Mouse (Mus musculus) heart, postnatal 36 days (tissue): ENCODE measurements around the gene Rnf43. TPM values are rescaled to one million over a fixed set of nuclear protein-coding genes. Genes with fewer than 3 reads are reported as not detected.

Experiments used
- DNase-seq, 2 experiments: peaks; one replicate each; pipeline ENCODE4 v3.0.0; 2021 to 2022
- intact Hi-C: fragments of 180-260 bp; cut with DNase I; formaldehyde crosslinking; loops from one replicate; pipeline ENCODE4 v1.15.1; 2025
- microRNA-seq, 2 experiments: library from miRNA; unstranded; fragments of <30 nt; microRNA quantifications; one replicate each; pipeline ENCODE4 v1.2.0; 2021; ENCODE audit warnings: borderline number of aligned reads in 2 of 2
- total RNA-seq, 2 experiments: library from RNA; stranded (reverse); gene quantifications; 2 replicates each; pipeline ENCODE4 v1.2.3; 2021

The Rnf43 gene
- total RNA-seq, 2 experiments from 2014 or later: 0.24 to 0.47 TPM

GRCm38 (mm10) chr11:87780130-87780529, 117.6 kb downstream of the Rnf43 start:
- intact Hi-C loops: no loop called here
- no peak for DNase-seq

Small RNAs within 50 kb of the gene (microRNA-seq; reads per million reads assigned to microRNA genes)
- gene Mir142 (0 reads per million in 2 experiments), gene Mir142b (0 reads per million in 2 experiments)

Other genes starting within 250 kb of the Rnf43 start
- not detected for gene Gm11492, start 96.1 kb upstream of the Rnf43 start, total RNA-seq
- gene Sept4, start 93.8 kb upstream of the Rnf43 start, total RNA-seq: 10 to 100 TPM; 41.8 to 45.8 TPM
- 10 to 100 TPM; 18.8 to 27.1 TPM for gene Mtmr4, start 70.6 kb upstream of the Rnf43 start, total RNA-seq
- gene Hsf5, start 45.6 kb upstream of the Rnf43 start, total RNA-seq: not detected
- 10 to 100 TPM; 46.5 to 55.3 TPM for gene Supt4a, start 74.8 kb downstream of the Rnf43 start, total RNA-seq
- gene Tspoap1, start 97.8 kb downstream of the Rnf43 start, total RNA-seq: under 1 TPM in 1 of 2 experiments, not detected in 1; 0.08 TPM
- gene Mpo, start 130.9 kb downstream of the Rnf43 start, total RNA-seq: not detected
- gene Lpo, start 165.6 kb downstream of the Rnf43 start, total RNA-seq: not detected
- 1 to 10 TPM; 1.9 to 3.1 TPM for gene Mks1, start 190.5 kb downstream of the Rnf43 start, total RNA-seq
- not detected for gene Epx, start 212.8 kb downstream of the Rnf43 start, total RNA-seq
- not detected for gene Olfr462, start 229.5 kb downstream of the Rnf43 start, total RNA-seq
- not detected for gene Olfr463, start 234.7 kb downstream of the Rnf43 start, total RNA-seq